Mouse (Mus musculus): Measurements from ENCODE around the gene Ppcdc.

GRCm38 (mm10) chr9:57406395-57406794, 33.5 kb downstream of the Ppcdc start:
- TF ChIP-seq CTCF (IDR thresholded peaks at IDR 0.05; ENCODE audit: low read depth) (no peak), EP300 (optimal IDR thresholded peaks at IDR 0.05) (no peak)

All from stomach, postnatal 0 days (tissue).